Mouse (Mus musculus) embryonic fibroblast, embryonic 13.5 days (primary cell): Measurements from ENCODE around the gene Rgcc.

Source experiments
- CTCF ChIP-seq: IDR thresholded peaks from 2 replicates; pipeline ENCODE4 v1.5.1; 2011; ENCODE audit warnings: mild to moderate bottlenecking, control low read depth, low read length, moderate library complexity, borderline replicate concordance; ENCODE audit not compliant: insufficient read depth
- POLR2A ChIP-seq: IDR thresholded peaks from 2 replicates; pipeline ENCODE4 v1.6.1; 2011; ENCODE audit warnings: low read depth, mild to moderate bottlenecking, control low read depth, low read length, moderate library complexity

DNA sequence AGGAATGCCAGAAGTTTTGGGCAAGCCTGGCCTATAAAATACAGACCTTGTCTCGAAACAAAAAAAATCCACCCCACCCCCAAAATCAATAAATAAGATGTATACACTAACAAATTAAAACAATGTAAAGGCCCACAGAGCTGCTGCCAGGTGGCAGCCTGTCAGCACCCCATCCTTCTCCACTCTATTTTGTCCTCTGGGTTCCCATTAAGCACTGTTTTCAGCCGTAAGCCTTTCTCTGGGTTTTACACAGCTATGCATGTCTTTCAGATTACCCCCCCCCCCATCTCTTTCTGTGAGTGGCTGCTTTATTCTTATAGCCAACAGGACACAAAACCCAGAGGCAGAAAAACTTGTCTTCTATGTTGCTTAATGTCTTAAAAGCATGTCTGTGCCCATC, 16.2 kb upstream of the Rgcc start:
- TF ChIP-seq CTCF (no peak), POLR2A (no peak)
